Mouse (Mus musculus) erythroblast, embryonic 14.5 days (primary cell): ENCODE results near the gene Nkg7. TPM values are rescaled to one million over a fixed set of nuclear protein-coding genes. Genes with fewer than 3 reads are reported as not detected.
"Not testable (repeated sequence)": the region's sequence is repeated elsewhere in the genome, so short reads cannot be mapped to it uniquely, and the experiment has no call there.

Experiments used
- H3K27me3 ChIP-seq: 2 replicates; pipeline ENCODE4 v1.6.1; 2012; ENCODE audit warnings: inconsistent platforms; ENCODE audit not compliant: control insufficient read depth
- H3K36me3 ChIP-seq: 2 replicates; pipeline ENCODE4 v1.6.1; 2012; ENCODE audit warnings: mild to moderate bottlenecking, inconsistent platforms; ENCODE audit not compliant: control insufficient read depth
- H3K4me1 ChIP-seq: 2 replicates; pipeline ENCODE4 v1.6.1; 2012; ENCODE audit warnings: inconsistent platforms; ENCODE audit not compliant: control insufficient read depth
- H3K4me3 ChIP-seq: replicated peaks from 2 replicates; pipeline ENCODE3; 2012; ENCODE audit warnings: moderate library complexity, mild to moderate bottlenecking, inconsistent platforms
- H3K9me3 ChIP-seq: 2 replicates; pipeline ENCODE4 v1.6.1; 2012; ENCODE audit warnings: low read length, inconsistent platforms, mixed read lengths; ENCODE audit not compliant: control insufficient read depth
- GATA1 ChIP-seq: IDR thresholded peaks from 2 replicates; pipeline ENCODE4 v1.6.1; 2012; ENCODE audit warnings: low read length, inconsistent platforms, mixed read lengths
- TAL1 ChIP-seq: IDR thresholded peaks from 3 replicates; pipeline ENCODE4 v1.6.1; 2012; ENCODE audit warnings: low read length, inconsistent platforms, mixed read lengths
- polyA plus RNA-seq: library from polyadenylated mRNA; stranded (reverse); fragments of >175 nt; gene quantifications from 2 replicates; pipeline ENCODE4 v1.2.3, GENCODE M21; 2012

Nkg7 gene
- not detected in 2 replicates for polyA plus RNA-seq

- H3K9me3 ChIP-seq = no peaks in the 10 kb centered on the region
- no peak within 1 kb of the TSS for H3K4me3 ChIP-seq
- no peak for TF ChIP-seq GATA1
- no peak for TF ChIP-seq TAL1
- peaks cover 4% of the 10 kb centered on the region for H3K4me1 ChIP-seq
- no peaks in the 10 kb centered on the region for H3K36me3 ChIP-seq
- no peaks in the 10 kb centered on the region for H3K27me3 ChIP-seq
Observed at GRCm38 (mm10) chr7:43436341-43437255, at the start of gene Nkg7. Gene Nkg7 (plus strand): TSS chr7:43437073.

- Histone ChIP-seq H3K36me3 (no peaks in the 10 kb centered on the region), H3K9me3 (no peaks in the 10 kb centered on the region), H3K4me1 (no peaks in the 10 kb centered on the region), H3K4me3 (no peak overlapping the region), H3K27me3 (no peaks in the 10 kb centered on the region)
- TF ChIP-seq GATA1 (no peak), TAL1 (no peak)
Observed at GRCm38 (mm10) chr7:43392349-43393121, 44.3 kb upstream of the Nkg7 start.

DNA sequence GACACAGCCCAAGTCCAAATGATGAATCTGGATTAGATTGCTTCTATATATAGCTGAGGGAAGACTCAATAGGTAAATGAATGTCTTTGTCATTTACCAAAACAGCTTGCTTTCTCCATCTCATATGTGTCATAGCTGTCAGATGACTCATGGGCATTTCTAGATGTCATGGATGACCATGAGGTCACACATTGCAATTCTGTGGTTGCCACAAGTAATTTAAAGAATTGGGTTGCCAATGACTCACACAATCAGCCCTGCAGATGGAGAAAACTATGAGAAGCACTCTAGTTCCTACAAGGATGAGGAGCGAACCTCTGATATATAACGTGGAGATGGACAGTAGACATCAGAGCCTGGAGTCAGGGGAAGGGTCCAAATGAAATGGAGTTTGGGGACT, 37.4 kb upstream of the Nkg7 start:
- Histone ChIP-seq H3K9me3 (no peaks in the 10 kb centered on the region), H3K36me3 (no peaks in the 10 kb centered on the region), H3K4me1 (no peaks in the 10 kb centered on the region), H3K27me3 (no peaks in the 10 kb centered on the region), H3K4me3 (no peak overlapping the region)
- no peak for TF ChIP-seq TAL1
- no peak for TF ChIP-seq GATA1

DNA sequence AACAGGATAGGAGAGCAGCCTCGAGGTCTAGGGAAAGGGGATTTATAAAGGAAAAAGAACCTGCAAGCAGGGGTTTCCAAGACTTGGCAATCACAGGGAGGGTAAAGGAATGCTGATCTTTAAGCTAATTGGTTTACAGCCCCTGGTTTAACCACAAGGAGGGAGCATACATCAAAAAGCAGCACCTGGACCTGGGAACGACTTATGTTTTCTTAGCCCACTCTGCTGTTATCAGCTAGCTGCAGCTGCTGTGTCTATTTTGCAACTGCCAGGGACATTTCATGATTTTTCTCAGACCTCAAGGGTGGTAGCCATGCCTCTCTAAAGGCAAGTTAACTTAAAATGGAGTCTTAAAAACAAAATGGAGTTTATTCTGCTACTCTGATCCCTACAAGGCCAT, 34.2 kb upstream of the Nkg7 start:
- H3K4me3 ChIP-seq = no peak overlapping the region
- H3K9me3 ChIP-seq = no peaks in the 10 kb centered on the region
- H3K36me3 ChIP-seq = no peaks in the 10 kb centered on the region
- no peak for TF ChIP-seq TAL1
- TF ChIP-seq GATA1 = no peak
- no peaks in the 10 kb centered on the region for H3K27me3 ChIP-seq
- no peaks in the 10 kb centered on the region for H3K4me1 ChIP-seq

- no peaks in the 10 kb centered on the region for H3K4me1 ChIP-seq
- H3K36me3 ChIP-seq = no peaks in the 10 kb centered on the region
- no peak for TF ChIP-seq GATA1
- TF ChIP-seq TAL1 = no peak
- H3K27me3 ChIP-seq = no peaks in the 10 kb centered on the region
- no peak overlapping the region for H3K4me3 ChIP-seq
- no peaks in the 10 kb centered on the region for H3K9me3 ChIP-seq
Observed at GRCm38 (mm10) chr7:43407573-43407972, 29.3 kb upstream of the Nkg7 start.

GRCm38 (mm10) chr7:43408131-43408553, 28.7 kb upstream of the Nkg7 start, which contains the start of gene Siglecg:
Gene Siglecg (plus strand): TSS chr7:43408204.
- no peak within 1 kb of the TSS for H3K4me3 ChIP-seq
- no peaks in the 10 kb centered on the region for H3K9me3 ChIP-seq
- no peaks in the 10 kb centered on the region for H3K27me3 ChIP-seq
- TF ChIP-seq GATA1 = no peak
- no peak for TF ChIP-seq TAL1
- H3K4me1 ChIP-seq = no peaks in the 10 kb centered on the region
- no peaks in the 10 kb centered on the region for H3K36me3 ChIP-seq

- H3K4me3 ChIP-seq = no peak overlapping the region
- no peaks in the 10 kb centered on the region for H3K36me3 ChIP-seq
- TF ChIP-seq TAL1 (no peak), GATA1 (no peak)
Observed at GRCm38 (mm10) chr7:43409084-43409483, 27.8 kb upstream of the Nkg7 start.

GRCm38 (mm10) chr7:43411724-43412123, 25.1 kb upstream of the Nkg7 start:
- H3K4me1 ChIP-seq, H3K27me3 ChIP-seq, H3K36me3 ChIP-seq, H3K4me3 ChIP-seq, H3K9me3 ChIP-seq: not testable (repeated sequence)

More at GRCm38 (mm10) chr7:43409084-43409483, 27.8 kb upstream of the Nkg7 start:
- Histone ChIP-seq H3K27me3 (no peaks in the 10 kb centered on the region), H3K4me1 (no peaks in the 10 kb centered on the region), H3K9me3 (no peaks in the 10 kb centered on the region)

DNA sequence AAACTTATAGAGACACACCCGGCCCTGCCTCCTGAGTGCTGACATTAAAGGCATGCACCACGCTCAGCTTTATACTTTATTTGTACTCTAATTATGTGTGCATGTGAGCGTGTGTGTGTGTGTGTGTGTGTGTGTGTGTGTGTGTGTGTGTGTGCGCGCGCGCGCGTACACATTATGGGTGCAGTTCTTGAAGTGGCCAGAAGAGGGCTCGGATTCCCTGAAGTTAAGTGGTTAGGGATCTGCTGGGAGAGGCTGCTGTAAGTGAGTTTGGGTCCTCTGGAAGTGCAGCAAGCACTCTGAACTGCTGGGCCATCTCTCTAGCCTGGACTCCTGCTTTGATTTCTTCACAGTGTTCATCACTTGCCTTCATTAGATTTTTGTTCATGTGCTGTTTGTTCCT, 19.6 kb upstream of the Nkg7 start:
- H3K4me3 ChIP-seq = no peak overlapping the region
- no peaks in the 10 kb centered on the region for H3K27me3 ChIP-seq
- no peaks in the 10 kb centered on the region for H3K4me1 ChIP-seq
- H3K36me3 ChIP-seq = no peaks in the 10 kb centered on the region
- H3K9me3 ChIP-seq = peaks cover 4% of the 10 kb centered on the region
- no peak for TF ChIP-seq TAL1
- no peak for TF ChIP-seq GATA1
